In the genomic region with DNA sequence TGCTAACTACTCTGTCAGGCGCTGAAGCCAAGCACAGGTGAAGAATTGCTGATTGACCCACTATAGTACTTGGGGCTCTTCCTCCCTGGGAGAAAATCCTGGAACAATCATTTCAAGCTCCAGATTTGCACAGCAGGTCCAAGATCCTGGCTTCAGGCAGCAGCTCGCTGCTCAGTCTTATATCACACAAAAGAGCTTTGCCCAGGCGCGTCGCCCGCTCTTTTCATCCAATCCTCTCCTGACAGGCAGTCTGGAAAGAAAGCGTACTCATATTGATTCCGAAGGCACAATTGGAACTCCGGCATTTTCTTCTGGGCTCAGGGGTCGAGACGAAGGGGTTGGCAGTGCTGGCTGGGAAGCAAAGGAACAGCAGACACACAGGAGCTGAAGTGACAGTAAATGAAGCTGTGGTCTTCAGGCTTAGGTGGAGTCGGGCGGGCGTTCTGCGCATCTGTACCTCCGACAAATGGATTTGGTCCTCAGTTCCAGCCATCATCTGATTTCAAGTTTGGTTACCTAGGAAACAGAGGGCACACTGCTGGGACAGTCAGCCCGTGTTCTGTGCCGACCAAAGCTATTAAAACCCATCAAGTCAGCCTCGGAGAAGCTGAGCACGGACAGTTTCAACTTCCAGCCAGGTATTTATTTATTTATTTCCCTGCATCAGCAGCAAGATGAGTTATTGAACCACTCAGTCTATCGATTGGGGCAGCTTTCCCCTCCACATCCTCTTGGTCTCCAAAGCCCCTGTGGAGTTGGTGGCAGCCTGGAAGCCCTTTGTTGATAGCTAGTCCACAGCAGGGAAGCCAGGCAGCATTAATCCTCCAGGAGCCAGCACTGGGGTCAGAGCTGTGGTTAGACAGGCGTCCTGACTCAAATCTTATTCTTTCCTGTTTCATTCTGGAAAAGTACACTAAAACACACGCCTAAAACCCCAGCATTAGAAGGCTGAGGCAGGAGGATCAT, we compare ENCODE assay signal across 9 mouse cellular contexts.
DNase-seq lines count a peak whose midpoint lies in the region; ATAC-seq and TF ChIP-seq lines count a peak whose summit lies in the region.
"Had no signal": no experiment of that assay in that cellular context is flagged by ENCODE, and none has a peak within 500 bp of the region (broad histone marks: within the 10 kb centered on the region; RNA-seq: fewer than 3 reads in every experiment).

No protein-coding gene starts in this region.

- peak overlapping the region; percentile 52 for H3K4me2 ChIP-seq in forebrain, embryonic 11.5 days (ENCODE audit: low read depth, low read length, severe bottlenecking)
- peak overlapping the region; percentile 66 for H3K4me2 ChIP-seq in midbrain, embryonic 16.5 days (ENCODE audit: low read length)
- H3K4me2 ChIP-seq: lung, embryonic 14.5 days had no signal

- WGBS in forebrain, embryonic 11.5 days = 19% methylated on average over 23 of the region's 23 CpGs
- 4% methylated on average over 23 of the region's 23 CpGs for WGBS in midbrain, embryonic 16.5 days
- 82% methylated on average over 23 of the region's 23 CpGs for WGBS in thymus, adult 2 months

- DNase-seq in forebrain, embryonic 11.5 days (ENCODE audit: low spot score) = peak; percentile 71
- peak; percentile 12 for DNase-seq in layer of hippocampus, adult 9-10 months (ENCODE audit: low spot score)
- DNase-seq in thymus, adult 2 months = no peak
- DNase-seq in kidney, adult 11 months = no peak
- DNase-seq in gastrocnemius, postnatal 25 days = no peak
- DNase-seq: lung, embryonic 14.5 days had no signal

- H3K4me3 ChIP-seq in forebrain, embryonic 11.5 days (ENCODE audit: low read depth, low read length) = peak overlapping the region; percentile 20
- H3K4me3 ChIP-seq in midbrain, embryonic 16.5 days (ENCODE audit: low read depth, low read length) = peak overlapping the region; percentile 41
- H3K4me3 ChIP-seq in thymus, adult 2 months (ENCODE audit: control insufficient read depth, insufficient read depth, low read length) = no peak overlapping the region

- H3K9ac ChIP-seq in forebrain, embryonic 11.5 days (ENCODE audit: low read length) = peak overlapping the region; percentile 57
- H3K9ac ChIP-seq in midbrain, embryonic 16.5 days (ENCODE audit: low read depth, low read length) = peak overlapping the region; percentile 63
- H3K9ac ChIP-seq: lung, embryonic 14.5 days had no signal

- no peaks in the 10 kb centered on the region for H3K36me3 ChIP-seq in forebrain, embryonic 11.5 days (ENCODE audit: control insufficient read depth, insufficient read depth, low read length)
- H3K36me3 ChIP-seq in midbrain, embryonic 16.5 days (ENCODE audit: control insufficient read depth, insufficient read depth, low read length) = no peaks in the 10 kb centered on the region
- no peaks in the 10 kb centered on the region for H3K36me3 ChIP-seq in thymus, adult 2 months (ENCODE audit: control insufficient read depth, insufficient read depth, low read length)

- no peaks in the 10 kb centered on the region for H3K9me3 ChIP-seq in forebrain, embryonic 11.5 days (ENCODE audit: control insufficient read depth, low read length)
- no peaks in the 10 kb centered on the region for H3K9me3 ChIP-seq in midbrain, embryonic 16.5 days (replicated peaks; ENCODE audit: control insufficient read depth, low read length, poor library complexity, severe bottlenecking)

- H3K27ac ChIP-seq in forebrain, embryonic 11.5 days (ENCODE audit: low read depth, low read length) = 0 out of 2 replicates have a peak overlapping the region, but pooled peaks have one; percentile 25
- peak overlapping the region; percentile 92 for H3K27ac ChIP-seq in midbrain, embryonic 16.5 days (ENCODE audit: low read length)
- no peak overlapping the region for H3K27ac ChIP-seq in thymus, adult 2 months (ENCODE audit: control insufficient read depth, insufficient read depth, low read length)

- no peak for TF ChIP-seq CTCF in thymus, adult 2 months (IDR thresholded peaks at IDR 0.05; ENCODE audit: borderline replicate concordance, control insufficient read depth, extremely low read depth, insufficient read depth, low read length, poor library complexity)

- no peaks in the 10 kb centered on the region for H3K27me3 ChIP-seq in forebrain, embryonic 11.5 days (ENCODE audit: control insufficient read depth, insufficient read depth, low read length)
- no peaks in the 10 kb centered on the region for H3K27me3 ChIP-seq in midbrain, embryonic 16.5 days (ENCODE audit: control insufficient read depth, insufficient read depth, low read depth, low read length)
- no peaks in the 10 kb centered on the region for H3K27me3 ChIP-seq in thymus, adult 2 months (ENCODE audit: control insufficient read depth, insufficient read depth, low read length)

- peak; percentile 63 for ATAC-seq in cerebellum, adult (ENCODE audit: insufficient number of reproducible peaks, low FRiP score, low TSS enrichment)
- ATAC-seq in forebrain, embryonic 11.5 days (replicated peaks; ENCODE audit: low FRiP score) = peak; percentile 61
- ATAC-seq in midbrain, embryonic 16.5 days = peak; percentile 95
- no peak for ATAC-seq in monocyte, adult 5-6 weeks (replicated peaks; ENCODE audit: insufficient number of reproducible peaks, low FRiP score, low TSS enrichment, poor library complexity, severe bottlenecking)

- TF ChIP-seq POLR2A in thymus, adult 2 months (IDR thresholded peaks at IDR 0.05; ENCODE audit: control insufficient read depth, extremely low read depth, insufficient read depth, low read length, poor library complexity) = no peak

- H3K4me1 ChIP-seq in forebrain, embryonic 11.5 days (replicated peaks; ENCODE audit: control insufficient read depth, insufficient read depth, low read length) = 0 out of 2 replicates have a peak, but pooled peaks cover 3% of the 10 kb centered on the region
- peaks cover 11% of the 10 kb centered on the region for H3K4me1 ChIP-seq in midbrain, embryonic 16.5 days (ENCODE audit: control insufficient read depth, insufficient read depth, low read length)
- H3K4me1 ChIP-seq in thymus, adult 2 months (replicated peaks; ENCODE audit: control insufficient read depth, insufficient read depth, low read length) = no peaks in the 10 kb centered on the region

Comparison
In these comparisons a context has a peak if more than half of its experiments do, and no peak if none do; other contexts are left out.
1. DNase-seq: peak in forebrain, embryonic 11.5 days (single experiment) and layer of hippocampus, adult 9-10 months (single experiment); none in thymus, adult 2 months (single experiment), kidney, adult 11 months (single experiment) and gastrocnemius, postnatal 25 days (single experiment).